Mouse (Mus musculus) bone marrow macrophage, adult 2 months (primary cell): ENCODE measurements around the gene Mmp21. TPM values are rescaled to one million over a fixed set of nuclear protein-coding genes. Genes with fewer than 3 reads are reported as not detected.

Experiments
- H3K27ac ChIP-seq: 2 replicates; pipeline ENCODE4 v1.5.1; 2012; ENCODE audit warnings: low read depth, low read length; ENCODE audit not compliant: insufficient read depth
- H3K4me1 ChIP-seq: 2 replicates; pipeline ENCODE4 v1.6.1; 2012; ENCODE audit warnings: low read length; ENCODE audit not compliant: control insufficient read depth, insufficient read depth
- H3K4me3 ChIP-seq: 2 replicates; pipeline ENCODE4 v1.5.1; 2012; ENCODE audit warnings: mild to moderate bottlenecking, low read length, moderate library complexity; ENCODE audit not compliant: insufficient read depth
- CTCF ChIP-seq: IDR thresholded peaks from 2 replicates; pipeline ENCODE4 v1.5.1; 2012; ENCODE audit warnings: low read depth, mild to moderate bottlenecking, low read length, moderate library complexity
- POLR2A ChIP-seq: IDR thresholded peaks from 2 replicates; pipeline ENCODE4 v1.6.1; 2012; ENCODE audit warnings: mild to moderate bottlenecking, low read depth, low read length, borderline replicate concordance
- polyA plus RNA-seq: library from polyadenylated mRNA; stranded (reverse); fragments of >200 nt; gene quantifications from 2 replicates; pipeline ENCODE4 v1.2.4, GENCODE M21; 2012; ENCODE audit not compliant: missing spikeins, insufficient read depth, insufficient read length

The Mmp21 gene
- not detected in 2 replicates for polyA plus RNA-seq

GRCm38 (mm10) chr7:133679961-133680360, at the start of gene Mmp21:
TSS of gene Mmp21 (minus strand) at chr7:133680061.
- no peaks in the 10 kb centered on the region; the same call in 1 of the 2 replicates for H3K4me1 ChIP-seq
- no peak within 1 kb of the TSS for H3K27ac ChIP-seq
- no peak within 1 kb of the TSS for H3K4me3 ChIP-seq
- TF ChIP-seq POLR2A = no peak
- no peak for TF ChIP-seq CTCF

GRCm38 (mm10) chr7:133729351-133729750, 49.5 kb upstream of the Mmp21 start:
- TF ChIP-seq CTCF (no peak), POLR2A (no peak)
- Histone ChIP-seq H3K4me1 (peaks cover 15% of the 10 kb centered on the region), H3K27ac (no peak overlapping the region), H3K4me3 (no peak overlapping the region)

- TF ChIP-seq POLR2A (no peak), CTCF (no peak)
- H3K27ac ChIP-seq = no peak overlapping the region
- peaks cover 15% of the 10 kb centered on the region for H3K4me1 ChIP-seq
- no peak overlapping the region for H3K4me3 ChIP-seq
Measured at GRCm38 (mm10) chr7:133727027-133727426, 47.2 kb upstream of the Mmp21 start.

- TF ChIP-seq CTCF (no peak), POLR2A (no peak)
- no peak overlapping the region for H3K4me3 ChIP-seq
- peaks cover 5% of the 10 kb centered on the region for H3K4me1 ChIP-seq
- no peak overlapping the region for H3K27ac ChIP-seq
Measured at GRCm38 (mm10) chr7:133725571-133725970, 45.7 kb upstream of the Mmp21 start.

- Histone ChIP-seq H3K27ac (no peak overlapping the region), H3K4me3 (no peak overlapping the region), H3K4me1 (no peaks in the 10 kb centered on the region; the same call in 1 of the 2 replicates)
- TF ChIP-seq POLR2A (no peak), CTCF (no peak)
Measured at GRCm38 (mm10) chr7:133724844-133725243, 45.0 kb upstream of the Mmp21 start.

DNA sequence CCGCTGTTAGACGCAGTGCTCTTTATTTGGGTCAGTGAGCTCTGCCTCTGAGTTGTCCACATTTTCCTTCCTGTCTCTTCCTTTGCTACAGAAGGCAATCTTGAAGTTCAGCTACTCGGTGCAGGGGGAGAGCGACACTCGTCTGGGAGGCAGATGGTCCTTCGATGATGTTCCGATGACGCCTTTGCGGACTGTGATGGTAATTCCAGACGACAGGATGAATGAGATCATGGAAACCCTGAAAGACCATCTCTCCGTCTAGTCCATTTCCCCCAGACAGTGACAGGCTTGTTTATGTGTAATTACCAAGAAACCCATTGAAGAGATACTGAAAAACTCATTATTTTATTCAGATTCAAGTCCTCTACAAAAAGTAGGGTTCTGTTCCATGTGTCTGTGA, 40.8 kb upstream of the Mmp21 start:
- TF ChIP-seq POLR2A = no peak
- no peak for TF ChIP-seq CTCF
- H3K4me3 ChIP-seq = no peak overlapping the region
- no peak overlapping the region for H3K27ac ChIP-seq
- H3K4me1 ChIP-seq = no peaks in the 10 kb centered on the region

- H3K27ac ChIP-seq = no peak overlapping the region
- H3K4me3 ChIP-seq = no peak overlapping the region
- H3K4me1 ChIP-seq = no peaks in the 10 kb centered on the region
- TF ChIP-seq CTCF (no peak), POLR2A (no peak)
Measured at GRCm38 (mm10) chr7:133718580-133718979, 38.7 kb upstream of the Mmp21 start.

GRCm38 (mm10) chr7:133715387-133715786, 35.5 kb upstream of the Mmp21 start:
- no peak for TF ChIP-seq CTCF
- TF ChIP-seq POLR2A = no peak
- no peak overlapping the region for H3K4me3 ChIP-seq
- no peaks in the 10 kb centered on the region for H3K4me1 ChIP-seq
- H3K27ac ChIP-seq = no peak overlapping the region

GRCm38 (mm10) chr7:133707301-133707700, 27.4 kb upstream of the Mmp21 start:
- no peak overlapping the region for H3K4me3 ChIP-seq
- no peak overlapping the region for H3K27ac ChIP-seq
- TF ChIP-seq CTCF = no peak
- no peak for TF ChIP-seq POLR2A
- no peaks in the 10 kb centered on the region for H3K4me1 ChIP-seq

DNA sequence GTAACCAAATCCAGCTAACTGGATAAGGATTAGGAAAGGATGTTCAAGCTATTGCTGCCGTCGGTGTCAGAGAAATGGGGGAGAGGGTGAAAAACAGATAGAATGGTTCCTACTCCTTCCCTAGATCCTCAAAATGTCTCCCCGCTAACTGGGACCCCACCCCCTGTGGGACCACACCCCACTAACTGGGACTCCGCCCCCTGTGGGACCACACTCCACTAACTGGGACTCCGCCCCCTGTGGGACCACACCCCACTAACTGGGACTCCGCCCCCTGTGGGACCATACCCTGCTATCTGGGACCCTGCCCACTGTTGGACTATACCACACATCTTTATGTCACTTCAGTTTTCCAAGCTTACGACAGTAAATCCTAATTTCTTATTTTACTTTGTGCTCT, 24.0 kb upstream of the Mmp21 start:
- Histone ChIP-seq H3K4me3 (no peak overlapping the region), H3K27ac (no peak overlapping the region), H3K4me1 (no peaks in the 10 kb centered on the region)
- TF ChIP-seq CTCF = no peak
- TF ChIP-seq POLR2A = no peak

GRCm38 (mm10) chr7:133702333-133702732, 22.5 kb upstream of the Mmp21 start:
- H3K4me3 ChIP-seq = no peak overlapping the region
- H3K27ac ChIP-seq = no peak overlapping the region

More at GRCm38 (mm10) chr7:133702333-133702732, 22.5 kb upstream of the Mmp21 start:
- no peaks in the 10 kb centered on the region for H3K4me1 ChIP-seq
- TF ChIP-seq CTCF = no peak
- no peak for TF ChIP-seq POLR2A
